Mouse (Mus musculus) granulocyte monocyte progenitor cell, adult 5-6 weeks (primary cell): ENCODE results near the gene Cmah. TPM values are rescaled to one million over a fixed set of nuclear protein-coding genes. Genes with fewer than 3 reads are reported as not detected.

Experiments used
- ATAC-seq: replicated peaks from 2 replicates; pipeline ENCODE4 v1.8.0; 2016; ENCODE audit warnings: mild to moderate bottlenecking, moderate TSS enrichment, inconsistent platforms; ENCODE audit not compliant: poor library complexity, severe bottlenecking
- total RNA-seq, 2 experiments: library from RNA; stranded (forward) in 1 of 2; stranded (reverse) in 1 of 2; fragments of 200-712, 200-1000 nt in 1 of 2; fragments of >200 nt in 1 of 2; fragmentation: Nextera tagmentation in 1 of 2; gene quantifications; 2 replicates each; pipeline ENCODE4 v1.2.3; 2014 to 2017

Cmah gene
- 0.95 TPM in 1 of 2 replicates, not detected in the other for total RNA-seq (2014; fragmentation: Nextera tagmentation)
- total RNA-seq (2017) = 0.17 and 1.5 TPM in 2 replicates

- ATAC-seq = no peak
These were observed at the start of gene Cmah for GRCm38 (mm10) chr13:24327201-24327600. Cmah (plus strand) TSS chr13:24327404.

GRCm38 (mm10) chr13:24279407-24279761 is 47.8 kb upstream of the Cmah start:
- ATAC-seq = no peak

- ATAC-seq = no peak
These were observed 47.3 kb upstream of the Cmah start for GRCm38 (mm10) chr13:24279762-24280438.

- peak; percentile 85 for ATAC-seq
These were observed 46.5 kb upstream of the Cmah start, which contains the start of gene Carmil1 for GRCm38 (mm10) chr13:24280439-24281431. Carmil1 (minus strand) TSS chr13:24280795.

- ATAC-seq = no peak
These were observed 39.8 kb upstream of the Cmah start for GRCm38 (mm10) chr13:24287381-24287780.

- ATAC-seq = peak; percentile 65; the same call in 1 of the 2 replicates
These were observed 30.0 kb upstream of the Cmah start for GRCm38 (mm10) chr13:24297252-24297651.

- no peak for ATAC-seq
These were observed 21.7 kb upstream of the Cmah start for GRCm38 (mm10) chr13:24305486-24305885.

GRCm38 (mm10) chr13:24306248-24306647 is 21.0 kb upstream of the Cmah start:
- no peak for ATAC-seq

- ATAC-seq = no peak
These were observed 15.9 kb upstream of the Cmah start for GRCm38 (mm10) chr13:24311011-24311940.

- no peak for ATAC-seq
These were observed 10.6 kb upstream of the Cmah start for GRCm38 (mm10) chr13:24316563-24316962.

- peak; percentile 48 for ATAC-seq
These were observed 8.6 kb upstream of the Cmah start for GRCm38 (mm10) chr13:24318618-24319017.

- ATAC-seq = no peak
These were observed 5.9 kb upstream of the Cmah start for GRCm38 (mm10) chr13:24321313-24321712.

- ATAC-seq = no peak
These were observed 1.0 kb downstream of the Cmah start for GRCm38 (mm10) chr13:24328036-24328817.

- ATAC-seq = no peak
These were observed 2.9 kb downstream of the Cmah start for GRCm38 (mm10) chr13:24330128-24330527.

GRCm38 (mm10) chr13:24330836-24331523 is 3.8 kb downstream of the Cmah start:
- ATAC-seq = no peak

- ATAC-seq = no peak
These were observed 5.3 kb downstream of the Cmah start for GRCm38 (mm10) chr13:24332537-24332936.

- ATAC-seq = no peak
These were observed 9.6 kb downstream of the Cmah start for GRCm38 (mm10) chr13:24336818-24337217.

GRCm38 (mm10) chr13:24337874-24338273 is 10.7 kb downstream of the Cmah start:
- ATAC-seq = peak; percentile 53
